Mouse (Mus musculus) spleen, postnatal 36 days (tissue): Measurements from ENCODE around the gene Zyx.

Experiments used
- DNase-seq, 2 experiments: peaks; one replicate each; pipeline ENCODE4 v3.0.0; 2022; ENCODE audit warnings: low spot score in 2 of 2, mixed read lengths in 1 of 2

Gene Zyx

DNA sequence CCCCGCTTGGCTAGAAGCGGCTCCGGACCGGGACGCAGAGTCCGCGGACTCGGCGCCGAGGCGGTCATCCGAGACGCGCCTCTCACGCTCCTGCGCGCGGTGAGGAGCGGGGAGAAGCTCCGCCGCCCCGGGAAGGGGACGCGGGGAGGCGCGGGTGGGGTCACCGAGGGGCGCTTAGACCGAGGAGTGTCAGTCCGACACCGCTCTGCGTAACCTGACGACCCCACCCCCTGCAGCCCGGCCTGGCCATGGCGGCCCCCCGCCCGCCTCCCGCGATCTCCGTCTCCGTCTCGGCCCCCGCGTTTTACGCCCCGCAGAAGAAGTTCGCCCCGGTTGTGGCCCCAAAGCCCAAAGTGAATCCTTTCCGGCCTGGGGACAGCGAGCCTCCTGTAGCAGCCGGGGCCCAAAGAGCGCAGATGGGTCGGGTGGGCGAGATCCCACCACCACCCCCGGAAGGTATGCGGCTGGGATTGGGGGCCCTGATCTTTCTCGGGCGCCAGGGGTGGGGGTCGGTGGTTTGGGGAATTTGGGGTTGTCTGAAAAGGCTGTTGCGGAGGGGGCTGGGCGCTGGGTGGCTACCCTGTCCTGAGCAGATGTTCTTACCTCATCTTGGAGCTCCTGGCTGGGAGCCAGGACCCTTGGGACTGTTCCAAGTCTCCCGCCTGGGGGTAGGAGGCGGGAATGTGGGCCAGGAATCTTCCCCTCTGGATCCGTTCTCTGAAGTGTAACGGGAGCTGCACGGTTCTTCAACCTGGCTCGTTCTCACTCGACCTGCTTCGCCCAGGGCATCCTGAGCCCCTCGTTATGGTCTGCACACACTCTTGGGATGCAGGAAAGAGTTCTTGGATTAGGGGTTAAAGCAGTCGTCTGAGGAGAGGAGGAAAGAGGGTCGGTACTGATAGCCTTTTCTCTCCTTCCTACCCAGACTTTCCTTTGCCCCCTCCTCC lies 864 bp downstream of the Zyx start:
- DNase-seq = peak in 1 of 2 experiments; percentile 30

DNA sequence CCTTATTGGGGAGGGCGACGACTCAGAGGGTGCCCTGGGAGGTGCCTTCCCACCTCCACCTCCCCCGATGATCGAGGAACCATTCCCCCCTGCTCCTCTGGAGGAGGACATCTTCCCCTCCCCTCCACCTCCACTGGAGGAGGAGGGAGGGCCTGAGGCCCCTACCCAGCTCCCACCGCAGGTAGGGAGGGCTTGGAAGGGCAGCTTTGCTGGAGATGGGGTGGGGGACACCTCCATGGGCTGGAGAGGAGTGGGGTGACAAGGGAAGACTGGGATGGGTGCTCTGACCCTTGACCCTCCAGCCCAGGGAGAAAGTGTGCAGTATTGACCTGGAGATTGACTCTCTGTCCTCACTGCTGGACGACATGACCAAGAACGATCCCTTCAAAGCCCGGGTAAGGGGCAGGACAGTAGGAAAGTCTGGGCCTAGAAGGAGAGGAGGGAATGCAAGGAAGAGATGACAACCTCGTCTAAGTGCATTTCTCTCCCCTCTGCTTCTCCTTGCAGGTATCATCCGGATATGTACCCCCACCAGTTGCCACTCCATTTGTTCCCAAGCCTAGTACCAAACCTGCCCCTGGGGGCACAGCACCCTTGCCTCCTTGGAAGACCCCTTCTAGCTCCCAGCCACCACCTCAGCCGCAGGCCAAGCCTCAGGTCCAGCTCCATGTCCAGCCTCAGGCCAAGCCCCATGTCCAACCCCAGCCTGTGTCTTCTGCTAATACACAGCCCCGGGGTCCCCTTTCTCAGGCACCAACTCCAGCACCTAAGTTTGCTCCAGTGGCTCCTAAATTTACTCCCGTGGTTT lies 1.7 kb downstream of the Zyx start:
- DNase-seq = no peak

DNA sequence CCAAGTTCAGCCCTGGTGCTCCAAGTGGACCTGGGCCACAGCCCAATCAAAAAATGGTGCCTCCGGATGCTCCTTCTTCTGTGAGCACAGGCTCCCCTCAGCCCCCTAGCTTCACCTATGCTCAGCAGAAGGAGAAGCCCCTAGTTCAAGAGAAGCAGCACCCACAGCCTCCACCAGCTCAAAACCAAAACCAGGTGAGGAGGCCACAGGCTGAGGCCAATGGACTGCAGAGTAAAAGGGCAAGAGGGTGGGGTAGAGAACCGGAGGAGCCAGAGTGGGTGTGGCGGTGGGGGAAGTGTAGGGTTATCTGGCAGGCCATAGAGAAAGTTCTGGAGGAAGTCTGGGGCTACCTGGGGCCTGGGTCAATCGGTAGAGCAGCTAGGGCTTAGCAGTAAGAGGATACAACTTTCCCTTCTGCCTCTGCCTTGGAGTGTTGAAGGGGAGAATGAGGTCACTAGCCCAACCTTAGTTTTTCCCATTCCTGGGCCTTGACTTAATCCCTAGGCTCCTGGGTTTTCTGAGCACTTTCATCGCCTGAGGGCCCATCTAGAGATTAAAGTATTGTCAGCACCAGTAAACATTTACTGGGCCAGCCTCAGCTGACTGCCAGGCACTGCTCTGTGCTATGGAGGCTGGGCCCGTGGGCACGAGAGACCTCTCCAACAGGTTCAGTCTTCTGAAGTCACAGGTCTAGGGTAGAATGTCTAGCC lies 2.5 kb downstream of the Zyx start:
- DNase-seq = peak; percentile 40 to 50

DNA sequence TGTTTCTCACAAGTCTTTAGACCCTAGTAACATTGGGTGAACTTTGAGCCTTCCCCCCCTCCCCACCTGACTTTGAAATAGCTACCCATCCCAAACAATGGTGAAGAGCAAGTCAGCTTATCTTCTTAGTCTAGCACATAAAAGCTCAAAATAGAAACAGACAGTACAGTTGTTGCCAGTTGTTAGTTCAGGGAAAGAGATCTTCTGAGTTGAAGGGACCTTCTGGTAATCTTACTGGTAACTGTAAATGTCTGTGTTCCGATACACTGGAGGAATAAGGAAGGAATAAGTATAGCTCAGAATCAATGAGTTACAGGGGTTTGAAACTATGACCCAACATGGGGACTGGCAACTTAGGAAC lies 3.0 kb downstream of the Zyx start:
- DNase-seq = no peak

DNA sequence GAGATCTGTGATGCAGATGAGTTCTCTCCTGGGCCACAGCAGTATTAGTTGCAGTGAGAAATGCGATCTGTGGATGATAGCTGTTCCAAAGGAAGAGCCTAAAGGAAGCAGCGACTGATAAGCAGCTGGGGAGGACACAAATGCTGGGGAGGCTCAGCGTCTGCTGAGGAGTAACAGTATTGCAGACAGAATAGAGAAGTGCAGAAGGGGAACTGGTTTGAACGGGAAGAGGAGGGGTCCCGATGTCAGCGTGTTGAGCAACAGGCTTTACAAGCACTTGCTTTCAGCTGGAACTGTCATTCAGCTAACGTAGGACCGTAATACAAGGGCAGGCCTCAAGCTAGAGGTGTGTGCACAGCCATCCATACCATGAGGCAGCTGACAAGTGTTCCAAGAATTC lies 3.8 kb downstream of the Zyx start:
- DNase-seq = peak; percentile 51 to 57

DNA sequence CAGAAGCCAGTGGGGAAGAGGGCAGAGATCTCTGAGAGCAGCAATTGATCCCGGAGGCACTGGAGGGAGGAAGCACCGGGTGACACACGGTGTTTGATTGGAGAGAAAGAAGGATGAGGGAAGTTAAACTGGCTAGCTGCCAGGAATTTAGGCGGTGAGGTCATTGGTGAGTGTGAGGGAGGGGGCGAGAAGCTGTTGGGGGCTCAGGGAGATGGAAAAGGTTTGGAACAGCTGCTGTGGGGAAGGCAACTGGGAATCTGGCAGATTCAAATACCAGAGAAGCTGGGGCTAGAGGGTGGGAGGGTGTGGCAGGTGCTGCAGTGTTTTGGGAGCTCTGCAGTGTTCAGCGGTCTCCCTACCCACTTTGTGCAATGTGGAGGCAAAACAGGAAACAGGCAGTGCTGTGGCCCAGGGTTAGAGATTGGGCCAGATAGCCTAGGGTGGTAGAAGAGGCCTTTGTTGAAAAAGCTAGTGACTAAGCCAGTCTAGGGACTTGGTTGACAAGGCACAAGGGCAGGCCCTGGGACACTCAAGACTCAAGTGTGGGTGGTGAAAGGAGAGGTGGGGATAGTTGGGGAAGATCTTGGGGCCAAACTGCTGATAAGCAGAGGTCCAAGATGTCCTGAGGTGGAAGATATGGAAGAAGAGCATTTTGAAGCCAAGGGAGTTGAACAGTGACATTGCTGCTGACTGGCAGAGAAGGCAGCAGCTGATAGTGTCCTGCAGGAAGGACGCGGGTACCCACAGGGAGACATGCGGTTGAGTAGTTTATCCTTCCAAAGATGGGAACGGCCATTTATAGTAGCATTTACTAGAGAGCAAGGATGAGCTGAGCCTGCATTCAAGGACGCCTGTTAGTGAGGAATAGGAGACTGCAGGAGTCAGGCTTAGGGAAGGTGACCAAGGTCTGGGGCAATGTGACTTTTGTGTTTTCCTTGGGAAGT lies 4.9 kb downstream of the Zyx start:
- peak; percentile 18 to 31 for DNase-seq

DNA sequence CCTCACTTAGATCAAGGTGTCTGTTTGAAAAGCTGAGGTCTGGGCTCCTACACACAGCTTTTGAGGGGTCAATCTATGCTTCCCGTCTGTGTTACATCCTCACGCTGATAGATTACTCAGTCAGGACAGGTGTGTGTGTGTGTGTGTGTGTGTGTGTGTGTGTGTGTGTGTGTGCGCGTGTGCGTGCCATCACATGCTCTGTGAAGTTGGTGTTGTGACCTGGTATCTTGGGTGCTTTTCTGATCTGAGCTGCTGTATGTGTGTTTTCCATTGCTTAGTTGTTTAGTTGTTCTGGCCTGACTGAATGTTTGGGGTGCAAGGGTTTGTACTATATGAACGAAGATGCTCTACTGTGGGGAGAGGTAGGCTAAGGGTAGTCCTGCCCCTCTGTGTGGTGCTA lies 5.9 kb downstream of the Zyx start:
- no peak for DNase-seq

DNA sequence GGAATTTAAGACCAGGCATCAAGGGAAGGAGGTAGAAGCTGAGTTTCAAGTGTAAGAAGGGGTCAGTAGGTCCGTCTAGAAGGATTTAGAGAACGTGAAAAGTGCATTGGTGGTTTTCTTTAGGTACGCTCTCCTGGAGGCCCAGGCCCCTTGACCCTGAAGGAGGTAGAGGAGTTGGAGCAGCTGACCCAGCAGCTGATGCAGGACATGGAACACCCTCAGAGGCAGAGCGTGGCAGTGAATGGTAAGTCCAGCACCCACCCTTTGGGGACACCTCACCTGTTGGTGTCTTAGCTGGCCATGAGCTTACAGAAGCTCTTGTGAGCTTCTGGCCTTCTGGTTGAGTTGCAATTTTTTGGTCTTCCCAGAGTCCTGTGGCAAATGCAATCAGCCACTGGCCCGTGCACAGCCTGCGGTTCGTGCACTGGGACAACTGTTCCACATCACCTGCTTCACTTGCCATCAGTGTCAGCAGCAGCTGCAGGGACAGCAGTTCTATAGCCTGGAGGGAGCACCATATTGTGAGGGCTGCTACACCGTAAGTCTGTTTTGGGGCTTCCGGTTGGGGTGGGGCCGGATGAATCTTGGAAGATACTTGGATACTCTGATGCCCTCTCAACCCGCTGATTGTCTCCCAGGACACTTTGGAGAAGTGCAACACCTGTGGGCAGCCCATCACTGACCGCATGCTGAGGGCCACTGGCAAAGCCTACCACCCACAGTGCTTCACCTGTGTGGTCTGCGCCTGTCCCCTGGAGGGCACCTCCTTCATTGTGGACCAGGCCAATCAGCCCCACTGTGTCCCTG lies 6.6 kb downstream of the Zyx start:
- DNase-seq = no peak

DNA sequence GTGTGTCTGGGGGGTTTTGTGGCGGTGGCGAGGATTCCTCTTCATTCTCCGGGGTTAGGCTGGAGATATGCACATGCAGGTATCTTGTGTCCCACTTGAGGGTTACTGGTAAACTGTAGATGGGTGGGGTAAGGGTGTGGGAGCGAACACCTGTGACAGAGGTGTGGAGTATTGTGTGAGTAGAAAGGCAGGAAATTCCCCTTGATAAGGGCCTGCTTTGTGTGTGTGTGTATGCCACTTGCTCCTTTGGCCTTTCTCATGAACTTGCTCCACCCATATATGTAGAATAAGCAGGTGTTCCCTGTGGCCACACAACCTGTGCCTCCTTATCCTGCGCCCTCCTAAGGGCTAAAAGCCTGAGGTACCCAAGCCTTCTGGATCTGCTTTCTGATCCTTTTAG lies 7.5 kb downstream of the Zyx start:
- DNase-seq = no peak

DNA sequence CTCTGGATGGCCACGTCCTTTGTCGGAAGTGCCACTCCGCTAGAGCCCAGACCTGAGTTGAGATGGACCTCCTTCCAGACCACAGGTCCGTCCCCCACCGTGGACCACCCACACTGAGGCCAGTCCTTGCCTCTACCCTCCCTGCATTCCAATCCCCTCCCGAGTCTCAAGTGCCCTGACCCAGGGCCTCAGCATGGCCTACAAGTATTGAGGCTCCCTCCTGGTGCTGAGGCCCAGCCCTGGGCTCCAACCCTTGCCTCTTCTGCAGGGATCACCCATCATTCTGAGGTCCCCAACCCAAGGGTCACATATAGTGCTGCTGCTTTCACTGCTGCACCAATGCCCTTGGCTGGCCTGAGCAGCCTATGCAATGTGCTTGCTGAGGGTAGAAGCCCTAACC lies 8.5 kb downstream of the Zyx start:
- no peak for DNase-seq

DNA sequence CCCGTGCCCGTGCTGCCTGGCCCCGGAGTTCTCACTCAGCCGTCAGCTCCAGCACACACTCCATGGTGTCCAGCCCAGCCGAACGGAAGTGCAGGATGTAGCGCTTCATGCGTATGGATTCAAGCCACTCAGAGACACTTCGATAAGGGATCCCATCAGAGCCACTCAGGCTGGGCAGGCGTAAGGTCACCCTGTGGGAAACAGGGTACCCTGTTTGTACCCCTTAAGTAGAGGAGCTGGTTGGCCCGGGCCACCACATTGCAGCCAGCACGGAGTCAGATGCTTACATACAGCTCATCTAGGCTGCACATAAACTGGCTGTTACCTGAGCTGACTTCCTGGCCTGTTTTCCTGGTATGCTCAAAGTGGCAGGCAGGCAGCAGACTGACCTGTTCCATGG lies 9.5 kb downstream of the Zyx start:
- DNase-seq = no peak

DNA sequence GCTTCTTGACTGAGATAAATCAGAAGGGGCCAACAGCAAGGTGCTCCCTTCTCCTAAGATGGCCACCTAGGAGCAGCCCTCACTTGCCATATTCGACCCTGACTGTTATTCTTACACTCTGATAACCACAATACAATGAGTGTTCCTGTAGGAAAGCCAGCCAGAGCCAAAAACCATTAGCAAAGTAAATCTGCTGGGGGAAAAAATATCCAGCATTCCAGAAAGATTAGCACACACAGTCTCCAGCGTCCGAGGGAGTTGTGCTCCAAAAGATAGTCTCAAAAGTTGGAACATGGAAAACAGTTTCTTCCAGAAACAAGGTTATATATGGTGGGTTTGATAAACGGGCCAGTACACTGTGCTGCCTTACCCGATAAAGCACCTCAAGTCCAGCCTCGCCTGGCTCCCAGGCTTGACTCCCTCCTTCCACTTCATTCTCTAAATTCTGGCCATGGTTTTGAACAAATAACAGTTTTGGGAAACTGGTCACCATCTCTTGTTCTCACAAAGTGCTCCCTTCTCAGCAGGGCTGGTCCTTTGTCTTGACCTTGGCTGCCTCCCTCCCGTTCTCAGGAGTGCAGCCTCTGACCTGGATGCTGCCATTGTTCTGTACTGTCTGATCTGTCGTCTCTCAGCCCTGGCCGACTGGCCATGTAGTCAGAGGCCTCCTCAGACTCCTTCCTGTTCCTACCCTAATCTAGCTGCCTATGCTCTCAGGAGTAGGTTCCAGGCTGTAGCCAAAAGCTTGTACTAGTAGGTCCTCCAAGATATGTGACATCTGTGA lies 10.1 kb downstream of the Zyx start:
- no peak for DNase-seq

DNA sequence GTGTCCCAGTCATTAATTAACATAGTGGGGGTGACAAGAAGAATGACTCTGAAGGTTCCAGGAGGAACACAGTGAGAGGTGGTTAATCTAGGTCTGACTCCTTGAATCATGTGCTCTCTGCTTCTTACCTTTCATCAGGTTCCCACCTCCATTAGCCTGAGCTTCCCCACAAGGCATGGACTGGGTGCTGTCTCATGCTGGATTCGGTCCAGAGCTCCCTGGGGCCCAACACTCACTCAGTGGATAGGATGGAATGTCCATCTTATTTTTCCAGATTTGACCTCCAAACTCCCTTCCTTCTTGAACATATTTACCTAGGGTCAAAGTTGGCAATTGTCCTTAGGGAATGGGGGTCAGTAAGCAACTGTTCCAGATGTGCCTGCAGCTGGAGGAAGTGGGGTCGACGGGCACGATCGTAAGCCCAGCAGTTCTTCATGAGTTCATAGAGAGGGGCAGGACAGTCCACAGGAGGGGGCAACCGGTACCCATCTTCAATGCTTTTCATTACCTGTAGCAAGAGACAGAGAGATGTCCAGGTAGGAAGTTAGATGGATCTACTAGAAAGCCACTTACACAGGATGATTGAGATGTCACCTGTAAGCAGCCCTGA lies 10.9 kb downstream of the Zyx start:
- no peak for DNase-seq

DNA sequence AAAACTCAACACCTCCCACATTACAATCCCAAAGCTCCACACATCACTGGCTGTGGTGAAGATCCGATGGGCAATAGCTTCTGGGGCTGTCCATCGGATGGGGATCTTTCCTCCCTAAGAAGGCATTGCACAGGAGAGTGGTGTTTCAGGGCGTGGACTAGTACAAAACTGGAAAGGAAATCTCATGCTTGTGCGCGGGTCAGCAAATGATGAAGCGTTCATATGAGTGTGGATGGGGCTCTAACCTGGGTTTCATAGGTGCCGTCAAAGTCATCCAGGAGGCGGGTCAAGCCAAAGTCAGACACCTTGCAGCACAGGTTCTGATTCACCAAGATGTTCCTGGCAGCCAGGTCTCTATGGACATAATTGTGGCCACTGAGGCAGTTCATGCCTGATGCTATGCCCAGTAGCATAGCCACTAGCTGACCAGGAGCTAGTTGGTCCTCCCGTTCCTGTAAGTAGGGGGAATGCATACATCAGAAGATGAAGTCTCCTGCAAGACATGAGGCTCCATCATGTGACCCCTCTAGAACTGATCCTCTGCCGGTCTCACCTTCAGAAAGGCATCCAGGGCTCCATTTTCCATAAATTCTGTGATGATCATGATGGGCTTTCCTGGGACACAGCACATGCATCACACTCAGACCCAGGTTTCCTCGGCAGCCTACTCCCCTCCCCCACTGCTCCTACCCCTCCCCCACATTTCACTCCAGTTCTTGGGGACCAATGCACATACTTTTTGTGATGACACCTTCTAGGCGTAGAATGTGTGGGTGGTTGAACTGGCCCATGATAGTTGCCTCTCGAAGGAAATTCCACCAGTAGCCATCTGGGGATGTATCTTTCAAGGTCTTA lies 11.8 kb downstream of the Zyx start:
- DNase-seq = no peak

DNA sequence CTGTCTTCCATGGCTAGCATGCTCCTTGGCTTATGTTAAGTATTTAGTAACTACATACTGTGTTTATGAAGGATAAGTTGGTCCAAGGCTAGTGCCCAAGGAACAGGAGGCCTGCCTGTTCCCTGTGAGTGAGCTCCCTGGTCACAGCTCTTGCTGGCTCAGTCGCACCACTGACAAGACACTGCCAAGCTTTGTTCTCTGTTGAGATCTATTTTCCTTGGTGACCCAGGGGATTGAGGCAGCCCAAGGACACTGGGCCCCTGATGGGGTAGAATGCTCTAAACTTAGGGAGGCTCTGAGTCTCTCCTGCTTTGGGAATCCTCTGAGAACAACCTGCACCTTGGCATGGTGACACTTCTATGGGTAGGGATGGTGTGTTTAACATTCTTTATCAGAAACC lies 12.6 kb downstream of the Zyx start:
- no peak for DNase-seq

DNA sequence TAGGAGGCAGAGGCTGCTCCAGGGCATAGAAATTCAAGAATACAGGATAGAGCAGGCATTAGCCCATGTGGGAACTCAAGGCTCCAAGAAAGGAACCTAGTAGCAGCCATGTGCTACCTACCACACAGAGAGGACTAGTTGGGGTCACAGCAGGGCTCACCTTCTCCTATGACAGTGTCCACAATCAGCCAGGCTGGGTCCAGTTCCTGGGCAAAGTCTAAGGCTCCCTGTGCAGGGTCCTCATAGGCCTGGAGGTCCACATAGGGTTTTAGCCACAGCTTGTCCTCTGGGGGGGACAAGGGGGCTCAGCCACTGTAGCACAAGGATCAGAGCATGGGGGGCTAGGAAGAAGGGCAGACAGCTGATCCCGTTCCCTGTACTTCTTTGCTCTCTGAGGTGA lies 13.1 kb downstream of the Zyx start:
- DNase-seq = no peak

DNA sequence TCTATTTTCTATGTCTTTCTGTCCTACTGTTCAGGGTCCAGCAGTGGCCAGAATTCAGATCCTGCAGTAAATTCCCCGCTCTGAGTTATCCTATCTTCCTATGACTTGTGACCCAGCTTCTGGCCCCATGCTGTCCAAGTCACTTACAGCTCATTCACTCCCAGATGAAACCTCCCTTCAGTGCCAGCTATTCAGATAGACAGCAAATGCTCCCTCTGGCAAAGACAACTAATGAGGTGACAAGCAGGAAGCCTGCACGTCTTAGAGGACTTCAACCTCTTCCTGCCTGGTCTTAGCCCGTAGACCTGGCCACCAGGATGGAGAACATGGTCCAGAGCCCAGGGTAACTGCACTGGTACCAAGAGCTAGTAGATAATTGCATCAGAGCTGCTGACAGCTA lies 13.5 kb downstream of the Zyx start:
- DNase-seq = no peak

DNA sequence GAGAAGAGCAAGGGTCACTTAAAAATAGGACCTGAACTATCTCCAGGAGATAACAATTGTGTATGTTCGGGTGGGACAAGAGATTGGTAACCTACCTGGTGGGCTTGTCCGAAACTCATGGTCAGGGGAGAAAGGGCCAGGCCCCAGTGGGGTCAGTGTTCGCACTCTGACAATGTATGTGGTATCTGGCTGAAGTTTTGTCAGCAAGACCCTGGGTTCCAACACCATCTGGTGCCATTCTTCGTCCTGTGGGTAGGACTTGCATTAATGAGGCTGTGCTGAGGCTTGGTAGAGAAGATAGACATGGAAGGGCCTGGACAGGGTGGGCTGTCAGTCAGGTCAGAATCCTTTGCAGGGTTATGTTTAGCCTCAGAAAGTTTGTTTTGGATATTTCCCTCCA lies 14.6 kb downstream of the Zyx start:
- DNase-seq = no peak
